Mouse (Mus musculus) bone marrow, adult 2 months (tissue): ENCODE measurements around the gene Ikzf2. TPM values are rescaled to one million over a fixed set of nuclear protein-coding genes. Genes with fewer than 3 reads are reported as not detected.

Source experiments
- H3K27ac ChIP-seq: fragments of 200-500 bp; 2 replicates; pipeline ENCODE4 v1.5.1; 2012; ENCODE audit warnings: low read depth, mild to moderate bottlenecking, control low read depth, inconsistent platforms, low read length; ENCODE audit not compliant: control insufficient read depth, poor library complexity, insufficient read depth
- H3K4me1 ChIP-seq: fragments of 200-500 bp; 2 replicates; pipeline ENCODE4 v1.6.1; 2011; ENCODE audit warnings: low read length; ENCODE audit not compliant: control insufficient read depth, insufficient read depth
- H3K4me3 ChIP-seq: fragments of 200-500 bp; replicated peaks from 2 replicates; pipeline ENCODE3; 2011; ENCODE audit warnings: mild to moderate bottlenecking, low read depth, low read length, control low read depth; ENCODE audit not compliant: control insufficient read depth
- CTCF ChIP-seq: fragments of 200-500 bp; IDR thresholded peaks from 2 replicates; pipeline ENCODE4 v1.5.1; 2011; ENCODE audit warnings: low read length, control low read depth; ENCODE audit not compliant: control insufficient read depth, insufficient read depth
- POLR2A ChIP-seq: fragments of 200-500 bp; IDR thresholded peaks from 2 replicates; pipeline ENCODE4 v1.6.1; 2011; ENCODE audit warnings: low read depth, mild to moderate bottlenecking, control low read depth, low read length, borderline replicate concordance; ENCODE audit not compliant: control insufficient read depth
- WGBS: fragments of 180-500 bp; shearing (Covaris S2); methylation state at CpG from one replicate; pipeline ENCODE4 v1.1.7; 2018; 5-methylcytosine and 5-hydroxymethylcytosine counted together
- polyA plus RNA-seq: library from polyadenylated mRNA; stranded (reverse); fragments of >200 nt; gene quantifications from 2 replicates; pipeline ENCODE4 v1.2.4, GENCODE M21; 2011; ENCODE audit warnings: low replicate concordance; ENCODE audit not compliant: missing spikeins, insufficient read depth, insufficient read length

The Ikzf2 gene
- polyA plus RNA-seq, 1 experiment: 1.4 TPM

DNA sequence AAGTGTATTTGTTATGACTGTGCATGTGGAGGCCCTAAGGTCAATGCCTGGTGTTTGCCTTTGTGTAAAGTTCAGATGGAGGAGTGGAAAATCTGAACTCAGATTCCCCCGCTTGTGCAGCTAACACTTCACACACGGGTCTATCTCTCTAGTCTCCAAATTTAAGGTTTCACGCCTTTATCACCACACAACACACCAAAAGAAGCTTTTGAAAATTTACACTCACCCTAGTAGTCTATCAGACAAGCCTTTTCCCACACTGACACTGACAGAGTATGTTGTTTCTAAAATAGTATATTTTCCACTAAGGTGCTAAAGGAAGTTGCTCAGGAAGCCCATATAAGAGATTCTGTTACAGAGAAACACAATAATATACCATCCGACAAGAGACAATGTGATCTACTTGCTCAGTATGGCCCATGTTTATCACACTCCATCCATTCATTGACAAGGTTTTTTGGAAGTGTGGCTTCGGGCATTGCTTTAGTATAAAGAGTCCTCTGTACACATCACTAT lies 131.4 kb downstream of the Ikzf2 start:
- Histone ChIP-seq H3K4me3 (no peak overlapping the region), H3K27ac (no peak overlapping the region), H3K4me1 (peaks cover 1% of the 10 kb centered on the region; the same call in 1 of the 2 replicates)
- WGBS: 72% methylated on average over 5 of the region's 5 CpGs
- TF ChIP-seq CTCF: no peak
- TF ChIP-seq POLR2A: no peak

DNA sequence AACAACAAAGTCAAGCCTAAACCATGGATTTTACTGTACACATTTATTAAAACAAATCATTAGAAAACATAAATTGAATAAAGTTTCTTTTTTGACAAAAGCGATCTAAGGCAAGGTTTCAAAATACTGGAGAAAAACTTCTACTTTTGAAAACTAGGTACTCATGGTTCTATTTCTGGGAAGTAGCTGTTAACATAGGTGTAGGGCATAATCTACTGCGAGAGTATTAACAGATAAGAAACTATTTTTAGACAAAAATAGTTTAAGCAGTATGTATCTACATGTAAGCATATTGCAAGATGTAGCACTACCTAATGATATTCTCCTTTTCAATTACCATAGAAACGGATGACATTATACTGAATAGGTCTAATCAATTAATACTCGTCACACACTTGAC lies 137.1 kb downstream of the Ikzf2 start:
- no peak for TF ChIP-seq CTCF
- no peak for TF ChIP-seq POLR2A
- Histone ChIP-seq H3K27ac (no peak overlapping the region), H3K4me3 (no peak overlapping the region), H3K4me1 (no peaks in the 10 kb centered on the region)
- WGBS: 74% methylated on average over 4 of the region's 4 CpGs

DNA sequence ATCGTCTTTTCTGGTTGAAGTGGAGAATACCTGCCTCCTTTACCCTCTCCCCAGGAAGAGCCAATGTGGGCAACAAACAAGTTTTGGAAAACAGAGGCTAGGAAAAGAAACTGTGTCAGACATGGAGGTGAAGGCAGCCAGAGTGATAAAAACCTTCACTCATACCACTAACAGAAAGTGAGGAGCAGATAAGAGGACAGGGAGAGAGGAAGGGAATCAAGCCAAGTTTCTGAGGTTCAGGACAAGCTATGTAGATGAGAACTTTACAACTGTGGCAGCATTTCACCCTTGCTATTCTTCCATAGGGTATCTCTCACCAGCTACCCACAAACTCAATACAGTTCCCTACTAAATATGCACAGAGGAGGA lies 141.2 kb downstream of the Ikzf2 start:
- no peak for TF ChIP-seq CTCF
- no peak for TF ChIP-seq POLR2A
- Histone ChIP-seq H3K4me3 (no peak overlapping the region), H3K4me1 (no peaks in the 10 kb centered on the region; the same call in 1 of the 2 replicates), H3K27ac (no peak overlapping the region)
- WGBS: 88% methylated on average over 1 of the region's 1 CpGs

DNA sequence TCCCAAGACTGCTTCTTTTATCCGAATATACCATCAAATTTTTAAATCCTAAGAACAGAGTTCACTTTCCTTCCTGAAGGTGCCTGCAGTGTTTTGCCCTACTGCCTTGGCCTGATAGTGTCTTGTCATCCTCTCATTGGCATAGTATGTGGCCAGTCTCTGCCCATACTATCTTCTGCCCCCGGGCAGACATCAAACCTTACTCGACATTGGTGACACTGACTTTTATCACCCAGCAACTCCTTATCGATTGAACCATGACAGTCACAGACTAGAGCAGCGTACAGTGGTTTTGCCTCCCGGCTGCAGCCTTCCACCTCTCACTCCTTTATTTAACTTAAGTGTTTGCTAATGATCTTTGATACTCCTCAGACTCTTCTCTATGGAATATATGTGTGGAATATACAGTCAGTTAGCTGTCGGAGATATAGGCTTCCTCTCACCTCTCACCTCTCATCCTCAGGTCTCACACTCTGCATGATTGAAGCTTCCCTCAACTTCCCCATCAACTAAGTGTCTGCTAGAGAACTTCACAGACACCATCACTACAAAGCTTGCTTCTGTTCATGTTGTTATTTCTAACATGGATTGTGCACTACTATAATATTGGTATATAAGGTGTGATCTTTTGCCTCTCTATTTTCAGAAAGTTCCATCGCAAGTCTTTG lies 141.7 kb downstream of the Ikzf2 start:
- H3K4me1 ChIP-seq: no peaks in the 10 kb centered on the region; the same call in 1 of the 2 replicates
- TF ChIP-seq POLR2A (no peak), CTCF (no peak)
- 69% methylated on average over 8 of the region's 8 CpGs for WGBS
- no peak overlapping the region for H3K4me3 ChIP-seq
- H3K27ac ChIP-seq: no peak overlapping the region

DNA sequence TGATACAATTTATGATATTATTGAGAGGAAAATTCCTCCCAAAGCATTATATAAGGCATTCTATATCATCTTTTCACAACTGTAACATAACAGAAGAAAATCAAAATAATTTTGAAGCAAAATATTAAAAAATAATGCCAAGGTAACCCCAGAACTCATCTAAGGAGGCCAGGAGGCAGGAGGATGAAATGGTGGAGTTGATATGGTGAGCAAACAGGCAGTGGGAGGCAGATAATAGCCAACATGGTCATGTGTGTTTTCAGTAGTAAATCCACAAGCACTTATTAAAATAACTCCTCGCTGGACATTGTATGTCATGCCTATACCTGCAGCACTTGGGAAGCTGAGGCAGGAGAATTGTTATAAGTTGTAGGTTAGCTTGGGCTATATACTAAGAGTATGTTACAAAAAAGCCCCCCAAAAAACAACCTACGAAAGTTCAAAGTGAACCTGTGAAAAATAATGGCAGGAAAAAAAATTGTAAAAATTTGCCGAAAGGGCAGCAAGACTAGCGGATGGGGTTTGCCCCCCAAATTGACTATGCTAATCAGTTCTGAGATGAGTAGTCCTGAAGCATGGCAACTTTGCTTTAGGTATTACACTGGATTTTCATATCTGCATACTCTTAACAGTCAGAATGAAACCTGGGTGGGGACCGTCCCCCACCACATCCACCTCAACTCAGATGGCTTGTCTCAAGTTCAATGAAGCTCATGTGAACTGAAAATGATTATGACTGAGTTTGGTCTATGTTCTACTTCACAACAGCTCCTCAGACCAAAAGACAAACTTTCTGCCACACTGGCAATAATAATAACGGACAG lies 143.1 kb downstream of the Ikzf2 start:
- TF ChIP-seq CTCF (no peak), POLR2A (no peak)
- 85% methylated on average over 6 of the region's 6 CpGs for WGBS
- H3K4me3 ChIP-seq: no peak overlapping the region
- no peak overlapping the region for H3K27ac ChIP-seq
- H3K4me1 ChIP-seq: no peaks in the 10 kb centered on the region; the same call in 1 of the 2 replicates

DNA sequence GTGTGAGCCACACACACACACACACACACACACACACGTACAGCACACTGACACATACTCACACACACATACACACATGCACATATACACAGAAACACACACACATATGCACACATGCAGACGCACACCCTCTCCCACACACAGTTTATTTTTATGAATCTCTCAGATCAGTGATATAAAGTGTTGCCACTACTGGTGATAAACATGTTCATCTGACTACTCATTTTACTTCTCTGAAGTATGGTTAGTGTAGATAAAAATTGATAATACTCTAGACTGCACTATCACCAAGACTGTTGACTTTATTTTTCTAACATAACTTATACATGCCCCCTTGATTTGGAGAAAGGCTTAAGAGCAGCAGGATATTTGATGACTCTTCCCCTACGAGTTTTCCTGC lies 144.5 kb downstream of the Ikzf2 start:
- Histone ChIP-seq H3K27ac (no peak overlapping the region), H3K4me3 (no peak overlapping the region), H3K4me1 (no peaks in the 10 kb centered on the region; the same call in 1 of the 2 replicates)
- WGBS: 70% methylated on average over 3 of the region's 3 CpGs
- TF ChIP-seq CTCF (no peak), POLR2A (no peak)

DNA sequence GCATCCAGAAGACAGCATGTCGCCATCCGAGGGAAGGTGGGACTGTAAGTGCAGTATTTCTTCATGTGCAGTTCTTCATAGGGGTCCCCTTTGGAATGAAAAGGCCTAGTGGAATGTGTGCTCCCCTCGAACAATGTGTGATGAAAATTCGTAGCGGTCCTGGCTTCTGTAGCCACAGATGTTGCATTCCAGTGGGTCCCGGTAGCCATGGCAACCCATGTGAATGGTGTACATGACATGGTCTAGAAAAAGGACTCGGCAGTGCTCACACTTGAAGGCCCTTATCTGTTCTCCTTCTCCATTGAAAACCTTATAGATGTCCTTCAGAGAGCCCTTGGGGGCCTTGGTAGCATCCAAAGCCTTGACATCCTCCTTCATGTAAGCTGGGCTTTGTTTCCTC lies 148.4 kb downstream of the Ikzf2 start:
- Histone ChIP-seq H3K27ac (no peak overlapping the region), H3K4me3 (no peak overlapping the region), H3K4me1 (no peaks in the 10 kb centered on the region; the same call in 1 of the 2 replicates)
- no peak for TF ChIP-seq CTCF
- TF ChIP-seq POLR2A: no peak
- WGBS: 83% methylated on average over 7 of the region's 7 CpGs

DNA sequence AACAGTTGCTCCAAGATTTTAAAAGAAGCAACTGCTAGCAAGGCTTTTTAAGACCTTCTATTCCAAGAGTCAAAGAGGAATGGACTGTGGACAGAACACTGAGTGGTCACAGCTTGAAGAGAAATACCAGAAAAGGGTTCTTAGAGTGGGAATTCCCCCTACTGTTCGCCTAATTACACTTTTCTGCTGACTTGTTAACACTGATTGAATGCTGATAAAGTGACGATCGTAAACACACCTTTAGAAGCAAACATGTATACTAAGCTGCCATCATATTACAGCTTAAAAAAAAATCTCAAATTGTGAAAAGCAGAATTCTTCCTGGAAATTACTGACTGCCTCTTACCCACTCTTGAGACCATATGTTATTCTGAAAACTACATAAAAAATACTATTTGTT lies 149.4 kb downstream of the Ikzf2 start:
- TF ChIP-seq CTCF: no peak
- TF ChIP-seq POLR2A: no peak
- Histone ChIP-seq H3K4me1 (no peaks in the 10 kb centered on the region; the same call in 1 of the 2 replicates), H3K27ac (no peak overlapping the region), H3K4me3 (no peak overlapping the region)
- 75% methylated on average over 3 of the region's 3 CpGs for WGBS
